Mouse (Mus musculus) common myeloid progenitor, adult 5-6 weeks (primary cell): ENCODE results near the gene Znhit3. TPM values are rescaled to one million over a fixed set of nuclear protein-coding genes. Genes with fewer than 3 reads are reported as not detected.

Experiments
- ATAC-seq: replicated peaks from 2 replicates; pipeline ENCODE4 v1.8.0; 2016; ENCODE audit warnings: low read depth, mild to moderate bottlenecking, moderate TSS enrichment, inconsistent platforms; ENCODE audit not compliant: poor library complexity, severe bottlenecking
- total RNA-seq: library from RNA; stranded (forward); fragments of 200-1000, 187-1606 nt; gene quantifications from 2 replicates; pipeline ENCODE4 v1.2.3, GENCODE M21; 2017

Znhit3 gene
- total RNA-seq, 1 experiment from 2014 or later, result 42.0 TPM

DNA sequence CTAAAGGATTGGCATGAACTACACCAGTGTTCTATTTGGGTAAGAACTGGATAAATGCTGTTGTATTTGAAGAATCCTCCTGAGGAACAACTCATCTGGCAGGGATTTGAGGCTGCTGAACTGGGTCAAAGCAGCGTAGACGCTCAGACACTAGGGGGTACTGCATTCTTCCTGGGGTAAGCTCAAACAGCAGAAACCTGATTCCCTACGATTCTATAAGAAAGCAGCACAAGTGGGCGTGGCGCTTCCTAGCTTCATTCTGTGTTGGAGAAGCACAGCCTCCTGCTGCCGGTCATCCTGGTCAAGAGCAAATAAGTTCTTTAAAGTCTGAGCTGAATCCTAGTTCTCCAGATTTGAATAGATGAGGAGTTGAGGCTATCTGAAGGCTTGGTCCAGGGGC, 16.1 kb upstream of the Znhit3 start:
- no peak for ATAC-seq

- ATAC-seq, result no peak
Measured at GRCm38 (mm10) chr11:84920981-84921380, 4.8 kb upstream of the Znhit3 start.

DNA sequence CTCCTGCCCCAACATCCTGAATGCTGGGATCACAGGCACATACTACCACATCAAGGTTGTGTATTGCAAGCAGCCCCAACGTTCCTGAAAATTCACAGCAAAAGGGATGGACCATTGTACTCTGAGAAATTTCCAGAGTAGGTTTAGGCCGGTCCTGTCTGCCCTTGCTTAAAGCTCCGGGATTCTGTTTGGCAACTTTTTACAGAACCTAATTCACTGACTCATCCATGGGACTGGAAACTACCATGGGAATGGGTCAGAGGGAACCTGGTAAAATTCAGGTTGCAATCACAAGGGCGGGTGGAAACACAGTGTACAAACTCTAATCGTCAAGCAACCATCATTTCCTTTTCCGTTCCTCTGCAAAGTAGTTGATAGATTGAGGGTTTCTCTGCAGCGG, 3.8 kb upstream of the Znhit3 start:
- no peak for ATAC-seq

DNA sequence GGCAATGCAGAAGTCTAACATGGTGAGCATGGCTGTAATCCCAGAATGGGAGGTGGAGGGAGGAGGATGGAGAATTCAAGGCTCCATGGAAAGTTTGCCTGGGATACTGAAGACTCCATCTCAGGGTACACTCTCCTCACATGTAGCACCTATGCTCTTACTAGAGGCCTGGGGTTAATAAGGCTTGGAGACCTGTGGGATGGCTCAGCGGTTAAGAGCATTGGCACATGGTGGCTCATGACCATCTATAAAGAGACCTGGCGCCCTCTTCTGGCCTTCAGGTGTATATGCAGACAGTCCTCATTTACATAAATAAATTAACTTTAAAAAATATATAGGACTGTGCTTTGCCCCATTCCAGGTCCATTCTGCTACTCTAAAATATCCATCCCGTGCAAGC, 3.1 kb upstream of the Znhit3 start:
- peak; percentile 41 for ATAC-seq

GRCm38 (mm10) chr11:84918425-84918824, 2.3 kb upstream of the Znhit3 start:
- ATAC-seq, result peak; percentile 48; the same call in 1 of the 2 replicates

- ATAC-seq, result no peak
Measured at GRCm38 (mm10) chr11:84916703-84917300, 636 bp upstream of the Znhit3 start.

- ATAC-seq, result no peak
Measured at GRCm38 (mm10) chr11:84914673-84915072, 1.5 kb downstream of the Znhit3 start.

DNA sequence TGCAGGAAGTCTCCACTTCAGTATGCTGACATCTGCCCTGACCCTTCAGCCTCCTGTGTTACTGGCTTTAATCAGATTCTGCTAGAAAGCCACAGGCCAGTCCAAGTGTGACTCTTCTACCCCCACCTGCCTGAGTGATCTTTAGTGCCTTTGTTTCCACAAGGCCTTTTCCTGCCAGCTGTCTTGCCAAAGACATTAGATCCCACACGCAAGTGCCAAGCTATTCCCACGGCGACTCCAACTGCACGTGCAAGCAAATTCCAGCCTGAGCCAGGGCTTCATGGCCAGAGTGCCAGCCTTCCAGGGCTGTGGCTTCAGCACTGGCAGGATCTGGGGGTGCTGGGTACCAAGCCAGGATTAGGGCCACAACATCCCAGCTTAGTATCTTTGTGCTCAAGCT, 5.8 kb downstream of the Znhit3 start:
- no peak for ATAC-seq

DNA sequence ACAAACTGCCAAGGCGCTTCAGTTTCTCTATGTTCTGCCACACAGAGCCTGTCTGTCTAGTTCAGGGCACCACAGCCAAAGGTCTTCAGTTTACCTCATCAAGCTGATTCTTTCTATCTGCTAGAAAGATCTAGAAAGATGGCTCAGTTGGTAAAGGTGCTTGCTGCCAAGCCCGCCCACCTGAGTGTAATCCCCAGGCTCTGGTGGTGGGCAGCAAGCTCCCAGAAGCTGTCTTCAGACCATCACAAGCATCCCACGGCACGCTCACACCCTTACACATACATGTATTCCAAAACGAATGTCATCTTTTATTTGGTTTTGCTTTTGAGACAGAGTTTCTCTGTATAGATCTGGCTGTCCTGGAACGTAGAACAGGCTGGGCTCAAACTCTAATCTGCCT, 7.7 kb downstream of the Znhit3 start:
- no peak for ATAC-seq

DNA sequence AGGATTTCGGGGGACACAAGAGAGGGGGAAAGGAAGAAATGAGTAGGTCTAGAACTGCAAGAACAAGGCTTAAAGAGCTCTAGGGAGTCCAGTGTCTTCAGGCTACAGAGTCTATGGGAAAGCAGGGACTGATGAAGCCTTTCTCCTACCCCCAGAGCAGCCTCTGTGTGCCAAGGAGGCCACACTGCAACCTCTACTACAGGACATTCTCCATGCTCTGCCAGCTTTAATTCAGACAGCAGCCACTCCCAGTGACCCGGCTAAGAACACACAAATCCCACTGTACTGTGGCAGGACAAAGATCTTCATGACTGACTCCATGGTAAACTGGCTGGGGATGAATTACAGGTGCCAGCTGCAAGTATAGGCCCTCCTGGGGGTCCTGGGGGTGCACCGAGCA, 9.1 kb downstream of the Znhit3 start:
- ATAC-seq, result no peak

DNA sequence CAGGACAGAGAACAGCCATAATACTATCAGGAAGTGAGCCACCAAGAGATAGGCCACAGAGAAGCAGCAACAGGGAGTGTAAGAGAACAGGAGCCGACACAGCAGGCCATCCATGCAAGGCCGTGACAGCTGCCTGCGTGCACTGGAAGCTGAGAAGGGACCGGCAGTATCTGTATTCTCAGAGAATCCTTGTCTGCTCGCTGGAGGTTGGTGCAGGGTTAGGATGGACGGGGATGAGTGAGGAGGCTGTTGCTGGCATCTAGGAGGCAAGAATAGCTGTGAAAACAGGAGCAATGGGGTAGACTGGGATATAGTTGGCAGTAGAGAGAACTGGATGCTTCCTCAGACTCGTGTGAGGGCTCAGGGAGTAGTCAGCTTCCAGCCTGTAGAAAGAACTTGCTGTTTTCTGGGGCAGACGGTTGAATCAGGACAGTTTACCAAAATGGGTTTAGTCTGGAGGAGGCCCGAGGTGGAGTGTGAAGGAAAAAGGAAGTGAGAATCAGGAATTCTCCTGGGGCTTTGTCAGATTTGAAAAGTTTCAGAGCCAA, 11.5 kb downstream of the Znhit3 start:
- no peak for ATAC-seq

DNA sequence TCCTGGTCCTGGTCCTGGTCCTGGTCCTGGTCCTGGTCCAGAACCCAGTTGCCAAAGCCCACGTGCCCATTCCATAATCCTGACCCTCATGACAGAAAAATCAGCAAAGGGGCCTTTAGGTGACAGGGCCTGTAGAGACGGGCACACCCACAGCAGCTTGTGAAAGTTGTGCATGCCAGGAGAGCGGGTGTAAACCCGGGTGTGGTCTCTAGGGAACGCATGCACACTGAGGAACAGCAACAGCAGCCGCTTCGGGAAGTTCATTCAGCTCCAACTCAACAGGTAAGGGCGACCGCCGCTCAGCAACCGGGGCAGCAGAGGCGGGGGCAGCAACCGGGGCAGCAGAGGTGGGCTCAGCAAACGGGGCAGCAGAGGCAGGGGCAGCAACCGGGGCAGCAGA, 23.1 kb downstream of the Znhit3 start:
- no peak for ATAC-seq

GRCm38 (mm10) chr11:84891705-84892104, 24.5 kb downstream of the Znhit3 start:
- no peak for ATAC-seq

DNA sequence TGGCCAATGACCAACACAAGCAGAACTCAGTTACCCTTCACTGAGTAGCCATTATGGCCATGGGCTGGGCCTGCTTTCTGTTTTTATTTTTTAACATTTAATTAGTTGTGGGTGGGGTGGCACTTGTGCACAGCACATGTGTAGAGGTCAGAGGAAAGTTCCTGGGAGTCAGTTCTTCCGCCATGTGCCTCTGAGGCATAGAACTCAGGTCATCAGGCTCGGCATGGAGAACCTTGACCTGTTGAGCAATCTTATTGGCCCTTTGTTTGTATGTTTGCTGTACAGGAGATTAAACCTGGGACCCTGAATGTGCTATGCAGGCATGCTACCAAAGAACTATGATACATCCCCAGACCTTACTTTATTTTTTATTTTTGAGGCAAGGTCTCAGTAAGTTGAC, 26.7 kb downstream of the Znhit3 start:
- no peak for ATAC-seq

DNA sequence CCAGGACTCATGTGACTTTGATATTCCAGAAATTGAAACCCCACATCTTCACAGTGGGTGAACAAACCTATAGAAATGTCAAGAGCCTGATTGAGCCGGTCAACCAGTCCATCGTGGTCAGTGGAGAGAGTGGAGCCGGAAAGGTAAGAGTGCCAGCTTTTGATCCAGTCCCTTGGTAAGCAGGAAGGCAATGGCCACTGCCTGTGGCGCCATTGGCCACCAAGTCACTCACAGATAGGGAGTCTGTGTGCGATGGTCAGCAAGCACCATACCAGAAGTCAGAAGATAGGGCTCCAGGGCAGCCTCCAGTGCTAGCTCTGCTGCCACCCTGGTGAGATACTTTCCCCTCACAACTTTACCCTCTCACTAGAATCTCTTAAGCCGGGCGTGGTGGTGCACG, 28.1 kb downstream of the Znhit3 start:
- ATAC-seq, result no peak

DNA sequence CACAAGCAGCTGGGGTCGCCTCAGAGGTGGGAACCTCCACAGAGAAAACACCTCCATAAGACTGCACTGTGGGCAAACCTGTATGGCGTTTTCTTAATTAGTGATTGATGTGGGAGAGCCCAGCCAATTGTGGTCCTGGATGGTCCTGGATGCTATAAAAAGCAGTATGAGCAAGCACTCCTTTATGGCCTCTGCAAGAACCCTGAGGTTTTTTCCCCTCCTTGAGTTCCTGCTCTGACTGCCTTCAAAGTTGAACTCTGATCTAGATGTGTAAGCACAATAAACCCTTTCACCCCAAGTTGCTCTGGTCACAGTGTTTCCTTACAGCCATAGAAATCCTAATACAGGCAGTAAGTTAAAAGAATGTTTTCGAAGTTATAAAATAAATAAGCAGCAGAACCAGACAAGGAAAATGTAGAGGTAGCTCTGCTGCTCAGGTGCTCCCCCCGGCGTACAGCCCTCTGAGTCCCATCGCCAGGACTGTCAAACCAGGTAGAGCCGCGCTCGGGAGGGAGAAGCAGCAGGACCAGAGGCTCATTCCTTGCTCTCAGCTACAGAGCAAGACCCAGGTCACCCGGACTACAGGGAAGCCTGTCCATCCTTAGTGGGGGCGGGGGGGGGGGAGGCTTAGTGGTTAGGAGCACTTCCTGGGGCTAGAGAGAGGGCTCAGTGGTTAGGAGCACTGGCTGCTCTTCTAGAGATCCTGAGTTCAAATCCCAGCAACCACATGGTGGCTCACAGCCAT, 29.2 kb downstream of the Znhit3 start:
- no peak for ATAC-seq

- no peak for ATAC-seq
Measured at GRCm38 (mm10) chr11:84886236-84886635, 29.9 kb downstream of the Znhit3 start.

GRCm38 (mm10) chr11:84885238-84885637, 30.9 kb downstream of the Znhit3 start:
- no peak for ATAC-seq

GRCm38 (mm10) chr11:84882346-84882745, 33.8 kb downstream of the Znhit3 start:
- no peak for ATAC-seq

DNA sequence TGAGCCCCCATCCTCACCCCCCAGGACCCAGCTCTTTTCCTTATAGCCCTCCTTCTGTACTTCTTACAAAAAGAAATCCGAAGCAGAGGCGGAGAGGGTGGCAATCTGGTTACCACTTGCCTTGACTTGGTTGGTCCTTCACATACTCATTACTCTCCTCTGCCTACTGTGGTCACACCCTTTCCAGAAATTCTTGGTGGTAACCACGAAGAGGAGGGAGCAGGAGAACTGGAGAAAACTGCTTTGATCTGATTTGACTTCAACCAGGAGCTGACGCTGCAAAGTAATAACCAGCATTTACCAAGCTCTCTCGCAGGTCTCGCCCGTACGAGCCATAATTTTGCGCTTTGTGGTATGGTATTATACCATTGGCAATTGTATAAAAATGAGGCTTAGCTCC, 35.2 kb downstream of the Znhit3 start:
- ATAC-seq, result no peak

GRCm38 (mm10) chr11:84880465-84880961, 35.7 kb downstream of the Znhit3 start:
- ATAC-seq, result peak; percentile 42
